Mouse (Mus musculus) spleen, postnatal 10 days (tissue): Measurements from ENCODE around the gene Kpna1.
A peak's percentile ranks its signal among the peaks of the same experiment; 100 is the strongest.
"Not testable (repeated sequence)": the region's sequence is repeated elsewhere in the genome, so short reads cannot be mapped to it uniquely, and the experiment has no call there.

Experiments used
- DNase-seq, 2 experiments: peaks; one replicate each; pipeline ENCODE4 v3.0.0; 2021 to 2022; ENCODE audit warnings: low spot score in 2 of 2

The Kpna1 gene

GRCm38 (mm10) chr16:35978450-35978849, at the start of gene Kpna1:
Gene Kpna1, plus strand, starts transcription at chr16:35978750.
- not testable (repeated sequence) for DNase-seq

GRCm38 (mm10) chr16:35932179-35933055, 46.1 kb upstream of the Kpna1 start:
- no peak for DNase-seq

- DNase-seq = no peak
Measured at GRCm38 (mm10) chr16:35933181-35933580, 45.4 kb upstream of the Kpna1 start.

GRCm38 (mm10) chr16:35938211-35939151, 40.1 kb upstream of the Kpna1 start, which contains the start of the genes Parp9 and Dtx3l:
Gene Parp9, plus strand, starts transcription at chr16:35938470.
Gene Dtx3l, minus strand, starts transcription at chr16:35939151.
- DNase-seq = peak; percentile 72 to 76

GRCm38 (mm10) chr16:35939261-35939660, 39.3 kb upstream of the Kpna1 start:
- DNase-seq = peak; percentile 29 to 37

GRCm38 (mm10) chr16:35939690-35940089, 38.9 kb upstream of the Kpna1 start:
- peak; percentile 79 to 91 for DNase-seq

GRCm38 (mm10) chr16:35941382-35941781, 37.2 kb upstream of the Kpna1 start:
- DNase-seq = peak in 1 of 2 experiments; percentile 69

GRCm38 (mm10) chr16:35949264-35949663, 29.3 kb upstream of the Kpna1 start:
- DNase-seq = no peak

GRCm38 (mm10) chr16:35951216-35951615, 27.3 kb upstream of the Kpna1 start:
- no peak for DNase-seq

GRCm38 (mm10) chr16:35952628-35953130, 25.9 kb upstream of the Kpna1 start:
- DNase-seq = no peak

- DNase-seq = not testable (repeated sequence)
Measured at GRCm38 (mm10) chr16:35965991-35966390, 12.6 kb upstream of the Kpna1 start.

- no peak for DNase-seq
Measured at GRCm38 (mm10) chr16:35966411-35967115, 12.0 kb upstream of the Kpna1 start.

GRCm38 (mm10) chr16:35967319-35967718, 11.2 kb upstream of the Kpna1 start:
- no peak for DNase-seq

GRCm38 (mm10) chr16:35968149-35968548, 10.4 kb upstream of the Kpna1 start:
- DNase-seq = no peak

GRCm38 (mm10) chr16:35974021-35974420, 4.5 kb upstream of the Kpna1 start:
- no peak for DNase-seq

- peak; percentile 99 to 100 for DNase-seq
Measured at GRCm38 (mm10) chr16:35981363-35981821, 2.8 kb downstream of the Kpna1 start.

GRCm38 (mm10) chr16:35982506-35982901, 4.0 kb downstream of the Kpna1 start:
- DNase-seq = no peak

GRCm38 (mm10) chr16:35982902-35983516, 4.5 kb downstream of the Kpna1 start:
- DNase-seq = peak; percentile 88 to 94

- DNase-seq = peak in 1 of 2 experiments; percentile 75
Measured at GRCm38 (mm10) chr16:35983517-35984101, 5.1 kb downstream of the Kpna1 start.

- DNase-seq = peak in 1 of 2 experiments; percentile 14
Measured at GRCm38 (mm10) chr16:35984471-35984870, 5.9 kb downstream of the Kpna1 start.
